Mouse (Mus musculus): ENCODE measurements around the gene Nhs. TPM values are rescaled to one million over a fixed set of nuclear protein-coding genes. Genes with fewer than 3 reads are reported as not detected.

The Nhs gene
- polyA plus RNA-seq, 1 experiment from 2014 or later = 0.74 TPM

DNA sequence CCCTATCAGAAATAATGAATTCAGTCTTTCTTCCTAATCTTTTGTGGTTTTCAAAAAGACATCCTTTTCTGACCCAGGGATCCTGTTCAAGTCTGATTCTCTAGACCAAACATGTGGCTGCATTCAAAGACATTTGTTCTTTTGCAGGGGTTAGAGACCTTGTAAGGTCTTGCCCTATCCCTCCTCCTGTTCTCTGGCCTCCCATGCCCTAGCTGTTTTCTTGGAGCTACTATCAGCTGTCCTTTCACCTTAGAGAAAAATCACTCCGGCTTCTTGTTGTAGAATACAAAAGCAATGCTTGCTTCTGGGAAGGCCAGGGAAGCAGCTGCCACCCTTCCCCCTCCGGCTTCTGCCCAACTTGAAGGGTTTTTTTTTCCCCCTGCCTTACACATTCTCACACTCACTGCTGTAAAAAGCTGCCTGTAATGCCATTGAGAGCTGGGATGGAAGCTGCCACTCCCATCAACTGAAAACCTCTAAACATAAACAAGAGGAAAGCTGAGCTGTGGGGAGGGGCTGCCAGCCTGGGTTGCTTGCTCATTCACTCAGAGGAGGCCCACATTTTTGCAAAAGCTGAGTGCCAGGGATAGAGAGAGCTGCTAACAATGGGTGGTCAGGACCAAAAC lies 162.2 kb downstream of the Nhs start:
- Histone ChIP-seq H3K27me3 (replicated peaks; ENCODE audit: control insufficient read depth, insufficient read depth, low read length) (peaks cover 4% of the 10 kb centered on the region), H3K36me3 (ENCODE audit: control insufficient read depth, insufficient read depth, low read length) (no peaks in the 10 kb centered on the region), H3K4me1 (replicated peaks; ENCODE audit: control insufficient read depth, insufficient read depth, low read length) (no peaks in the 10 kb centered on the region), H3K9ac (ENCODE audit: low read depth, low read length) (no peak overlapping the region), H3K4me2 (no peak overlapping the region), H3K9me3 (ENCODE audit: control insufficient read depth, low read length) (no peaks in the 10 kb centered on the region), H3K27ac (ENCODE audit: low read depth, low read length) (no peak overlapping the region), H3K4me3 (ENCODE audit: low read depth, low read length) (no peak overlapping the region)
- ATAC-seq (replicated peaks; ENCODE audit: low FRiP score) (no peak), DNase-seq (ENCODE audit: low spot score) (no peak)
- WGBS = 42% methylated on average over 2 of the region's 2 CpGs

- 92% methylated on average over 1 of the region's 1 CpGs for WGBS
- Histone ChIP-seq H3K4me1 (replicated peaks; ENCODE audit: control insufficient read depth, insufficient read depth, low read length) (no peaks in the 10 kb centered on the region), H3K4me3 (ENCODE audit: low read depth, low read length) (no peak overlapping the region), H3K9me3 (ENCODE audit: control insufficient read depth, low read length) (no peaks in the 10 kb centered on the region), H3K27ac (ENCODE audit: low read depth, low read length) (no peak overlapping the region), H3K4me2 (no peak overlapping the region), H3K9ac (ENCODE audit: low read depth, low read length) (no peak overlapping the region), H3K36me3 (ENCODE audit: control insufficient read depth, insufficient read depth, low read length) (no peaks in the 10 kb centered on the region), H3K27me3 (replicated peaks; ENCODE audit: control insufficient read depth, insufficient read depth, low read length) (peaks cover 3% of the 10 kb centered on the region)
- ATAC-seq (replicated peaks; ENCODE audit: low FRiP score) (no peak), DNase-seq (ENCODE audit: low spot score) (no peak)
Measured at GRCm38 (mm10) chrX:161990171-161990570, 169.4 kb downstream of the Nhs start.

- Histone ChIP-seq H3K27ac (ENCODE audit: low read depth, low read length) (no peak overlapping the region), H3K4me3 (ENCODE audit: low read depth, low read length) (no peak overlapping the region), H3K36me3 (ENCODE audit: control insufficient read depth, insufficient read depth, low read length) (no peaks in the 10 kb centered on the region), H3K9ac (ENCODE audit: low read depth, low read length) (no peak overlapping the region), H3K27me3 (replicated peaks; ENCODE audit: control insufficient read depth, insufficient read depth, low read length) (peaks cover 3% of the 10 kb centered on the region), H3K4me2 (no peak overlapping the region), H3K4me1 (replicated peaks; ENCODE audit: control insufficient read depth, insufficient read depth, low read length) (no peaks in the 10 kb centered on the region), H3K9me3 (ENCODE audit: control insufficient read depth, low read length) (no peaks in the 10 kb centered on the region)
- ATAC-seq (replicated peaks; ENCODE audit: low FRiP score) = no peak
- DNase-seq (ENCODE audit: low spot score) = no peak
- 52% methylated on average over 6 of the region's 6 CpGs for WGBS
Measured at GRCm38 (mm10) chrX:161984961-161985360, 174.6 kb downstream of the Nhs start.

DNA sequence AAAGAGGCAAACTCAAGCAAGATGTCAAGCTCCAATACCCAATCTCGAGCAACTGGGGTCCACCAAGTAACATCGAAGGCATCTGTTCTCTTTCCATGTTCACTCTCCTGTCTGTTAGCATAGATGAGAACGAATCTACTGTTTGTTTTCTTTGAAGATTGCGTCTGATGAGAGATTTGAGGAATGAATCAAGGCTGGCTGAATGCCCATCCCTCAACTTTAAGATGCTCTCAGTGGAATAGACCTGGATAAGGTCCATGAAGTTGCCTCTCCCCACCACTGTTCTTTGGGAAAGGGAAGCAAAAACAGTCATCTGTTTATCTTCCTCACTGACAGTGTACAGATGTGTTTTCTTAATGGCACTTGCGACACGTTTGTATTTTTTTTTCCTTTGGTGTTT lies 178.1 kb downstream of the Nhs start:
- Histone ChIP-seq H3K36me3 (ENCODE audit: control insufficient read depth, insufficient read depth, low read length) (no peaks in the 10 kb centered on the region), H3K4me2 (no peak overlapping the region), H3K27me3 (replicated peaks; ENCODE audit: control insufficient read depth, insufficient read depth, low read length) (peaks cover 9% of the 10 kb centered on the region), H3K9ac (ENCODE audit: low read depth, low read length) (no peak overlapping the region), H3K27ac (ENCODE audit: low read depth, low read length) (no peak overlapping the region), H3K4me3 (ENCODE audit: low read depth, low read length) (no peak overlapping the region), H3K4me1 (replicated peaks; ENCODE audit: control insufficient read depth, insufficient read depth, low read length) (no peaks in the 10 kb centered on the region), H3K9me3 (ENCODE audit: control insufficient read depth, low read length) (no peaks in the 10 kb centered on the region)
- WGBS = 59% methylated on average over 6 of the region's 6 CpGs
- ATAC-seq (replicated peaks; ENCODE audit: low FRiP score) (no peak), DNase-seq (ENCODE audit: low spot score) (no peak)

DNA sequence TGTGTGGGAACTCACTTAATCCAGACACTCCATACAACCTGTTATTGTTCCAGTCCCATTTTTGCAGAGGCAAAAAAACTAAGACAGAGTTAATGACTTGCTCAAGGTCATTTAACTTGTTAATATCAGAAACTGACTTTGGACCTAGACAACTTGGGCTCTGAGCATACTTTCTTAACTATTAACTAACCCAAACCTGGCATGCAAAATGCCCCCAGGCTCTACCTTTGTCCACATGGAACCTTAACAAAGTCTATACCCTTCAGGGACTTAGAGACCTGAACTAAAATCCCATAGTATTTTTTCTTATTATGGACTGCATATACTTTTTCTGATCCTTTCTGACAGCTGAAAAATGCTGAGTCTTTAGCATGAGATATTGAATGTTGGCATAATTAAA lies 179.6 kb downstream of the Nhs start:
- Histone ChIP-seq H3K4me2 (no peak overlapping the region), H3K9ac (ENCODE audit: low read depth, low read length) (no peak overlapping the region), H3K36me3 (ENCODE audit: control insufficient read depth, insufficient read depth, low read length) (no peaks in the 10 kb centered on the region), H3K9me3 (ENCODE audit: control insufficient read depth, low read length) (no peaks in the 10 kb centered on the region), H3K4me3 (ENCODE audit: low read depth, low read length) (no peak overlapping the region), H3K4me1 (replicated peaks; ENCODE audit: control insufficient read depth, insufficient read depth, low read length) (no peaks in the 10 kb centered on the region), H3K27ac (ENCODE audit: low read depth, low read length) (no peak overlapping the region), H3K27me3 (replicated peaks; ENCODE audit: control insufficient read depth, insufficient read depth, low read length) (peaks cover 9% of the 10 kb centered on the region)
- DNase-seq (ENCODE audit: low spot score) (no peak), ATAC-seq (replicated peaks; ENCODE audit: low FRiP score) (no peak)

DNA sequence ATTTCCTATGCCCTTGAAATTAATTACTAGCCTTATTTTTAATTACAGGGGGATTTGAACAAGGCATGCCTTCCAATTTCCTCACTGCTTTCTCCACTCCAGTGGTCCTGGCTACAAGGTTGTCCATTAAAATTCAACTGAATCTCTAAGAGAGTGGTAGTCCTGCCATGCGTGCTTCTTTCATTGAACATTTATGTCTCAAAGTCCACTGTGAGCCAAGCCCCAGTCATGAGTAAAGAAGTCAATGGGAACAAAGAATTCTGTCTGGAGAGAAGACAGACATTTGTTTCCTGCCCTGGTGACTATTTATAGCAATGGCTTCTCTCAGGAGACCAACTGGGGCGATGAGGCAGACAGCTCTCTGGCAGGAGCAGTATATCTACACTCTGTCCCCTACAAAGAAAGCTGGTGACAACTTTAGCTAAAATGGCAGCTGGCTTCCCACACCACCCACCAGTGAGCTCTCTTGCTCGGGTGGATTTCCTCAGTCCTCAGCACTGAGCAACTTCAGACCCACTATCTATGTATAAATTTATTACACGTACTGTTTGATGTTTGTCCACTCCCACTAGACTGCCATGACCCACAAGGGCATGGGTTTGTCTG lies 182.2 kb downstream of the Nhs start:
- no peak overlapping the region for H3K9ac ChIP-seq (ENCODE audit: low read depth, low read length)

GRCm38 (mm10) chrX:161976376-161976775 lies 183.2 kb downstream of the Nhs start:
- Histone ChIP-seq H3K4me2 (no peak overlapping the region), H3K9me3 (ENCODE audit: control insufficient read depth, low read length) (no peaks in the 10 kb centered on the region), H3K36me3 (ENCODE audit: control insufficient read depth, insufficient read depth, low read length) (no peaks in the 10 kb centered on the region), H3K9ac (ENCODE audit: low read depth, low read length) (no peak overlapping the region), H3K4me1 (replicated peaks; ENCODE audit: control insufficient read depth, insufficient read depth, low read length) (0 out of 2 replicates have a peak, but pooled peaks cover 5% of the 10 kb centered on the region), H3K4me3 (ENCODE audit: low read depth, low read length) (no peak overlapping the region), H3K27ac (ENCODE audit: low read depth, low read length) (no peak overlapping the region), H3K27me3 (replicated peaks; ENCODE audit: control insufficient read depth, insufficient read depth, low read length) (peaks cover 8% of the 10 kb centered on the region)
- DNase-seq (ENCODE audit: low spot score) (no peak), ATAC-seq (replicated peaks; ENCODE audit: low FRiP score) (no peak)
- 75% methylated on average over 2 of the region's 2 CpGs for WGBS

More for the DNA sequence above, 182.2 kb downstream of the Nhs start:
- peaks cover 8% of the 10 kb centered on the region for H3K27me3 ChIP-seq (replicated peaks; ENCODE audit: control insufficient read depth, insufficient read depth, low read length)
- 61% methylated on average over 4 of the region's 4 CpGs for WGBS
- no peak for ATAC-seq (replicated peaks; ENCODE audit: low FRiP score)
- H3K9me3 ChIP-seq (ENCODE audit: control insufficient read depth, low read length) = no peaks in the 10 kb centered on the region
- DNase-seq (ENCODE audit: low spot score) = no peak
- H3K4me3 ChIP-seq (ENCODE audit: low read depth, low read length) = no peak overlapping the region
- no peak overlapping the region for H3K4me2 ChIP-seq
- H3K27ac ChIP-seq (ENCODE audit: low read depth, low read length) = no peak overlapping the region
- H3K4me1 ChIP-seq (replicated peaks; ENCODE audit: control insufficient read depth, insufficient read depth, low read length) = 0 out of 2 replicates have a peak, but pooled peaks cover 5% of the 10 kb centered on the region
- H3K36me3 ChIP-seq (ENCODE audit: control insufficient read depth, insufficient read depth, low read length) = no peaks in the 10 kb centered on the region

GRCm38 (mm10) chrX:161973572-161973971 lies 186.0 kb downstream of the Nhs start:
- DNase-seq (ENCODE audit: low spot score) = no peak
- Histone ChIP-seq H3K36me3 (ENCODE audit: control insufficient read depth, insufficient read depth, low read length) (no peaks in the 10 kb centered on the region), H3K9ac (ENCODE audit: low read depth, low read length) (no peak overlapping the region), H3K4me3 (ENCODE audit: low read depth, low read length) (no peak overlapping the region), H3K9me3 (ENCODE audit: control insufficient read depth, low read length) (no peaks in the 10 kb centered on the region), H3K27me3 (replicated peaks; ENCODE audit: control insufficient read depth, insufficient read depth, low read length) (peaks cover 8% of the 10 kb centered on the region), H3K4me2 (no peak overlapping the region), H3K4me1 (replicated peaks; ENCODE audit: control insufficient read depth, insufficient read depth, low read length) (0 out of 2 replicates have a peak, but pooled peaks cover 5% of the 10 kb centered on the region), H3K27ac (ENCODE audit: low read depth, low read length) (no peak overlapping the region)
- WGBS = 25% methylated on average over 3 of the region's 3 CpGs
- peak; percentile 44 for ATAC-seq (replicated peaks; ENCODE audit: low FRiP score)

DNA sequence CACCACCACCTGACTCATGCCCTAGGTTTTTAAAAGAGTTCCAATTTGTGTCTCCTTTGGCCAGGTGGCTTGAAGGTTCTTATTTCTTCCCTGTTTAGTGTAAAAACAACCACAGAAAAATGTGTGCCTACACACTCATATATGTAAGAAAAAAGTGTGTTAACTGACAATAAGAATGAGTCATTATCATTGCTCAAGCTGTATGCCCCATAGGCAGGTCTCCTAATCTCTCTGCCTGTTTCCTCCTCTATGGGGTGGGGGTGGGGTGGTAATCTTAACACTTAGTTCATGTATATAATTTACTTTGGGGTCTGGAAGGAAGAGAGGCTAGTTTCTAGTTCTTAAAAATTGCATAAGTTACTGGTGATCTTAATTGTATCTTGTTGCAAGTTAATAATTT lies 186.8 kb downstream of the Nhs start:
- Histone ChIP-seq H3K4me2 (no peak overlapping the region), H3K27ac (ENCODE audit: low read depth, low read length) (peak overlapping the region; percentile 48), H3K9me3 (ENCODE audit: control insufficient read depth, low read length) (no peaks in the 10 kb centered on the region), H3K27me3 (replicated peaks; ENCODE audit: control insufficient read depth, insufficient read depth, low read length) (peaks cover 6% of the 10 kb centered on the region; the same call in 1 of the 2 replicates), H3K36me3 (ENCODE audit: control insufficient read depth, insufficient read depth, low read length) (no peaks in the 10 kb centered on the region), H3K9ac (ENCODE audit: low read depth, low read length) (no peak overlapping the region), H3K4me3 (ENCODE audit: low read depth, low read length) (no peak overlapping the region), H3K4me1 (replicated peaks; ENCODE audit: control insufficient read depth, insufficient read depth, low read length) (0 out of 2 replicates have a peak, but pooled peaks cover 5% of the 10 kb centered on the region)
- peak; percentile 62; the same call in 1 of the 2 replicates for ATAC-seq (replicated peaks; ENCODE audit: low FRiP score)
- no peak for DNase-seq (ENCODE audit: low spot score)
